ENCODE assay signal across 22 mouse cellular contexts in genomic region chr17:70797773-70798045, GRCm38 (mm10).
"Had no signal": no experiment of that assay in that cellular context is flagged by ENCODE, and none has a peak within 500 bp of the region (broad histone marks: within the 10 kb centered on the region; RNA-seq: fewer than 3 reads in every experiment).

No protein-coding gene starts in this region.

- H3K36me3 ChIP-seq: heart, embryonic 10.5 days; heart, embryonic 12.5 days; hindbrain, embryonic 13.5 days; hindbrain, embryonic 15.5 days; kidney, embryonic 15.5 days; limb, embryonic 13.5 days; limb, embryonic 15.5 days had no signal

- H3K9ac ChIP-seq: forebrain, postnatal 0 days; heart, embryonic 12.5 days; hindbrain, embryonic 13.5 days; hindbrain, embryonic 15.5 days; kidney, embryonic 15.5 days; limb, embryonic 13.5 days; limb, embryonic 15.5 days had no signal

- H3K4me3 ChIP-seq: heart, embryonic 10.5 days; heart, embryonic 12.5 days; hindbrain, embryonic 13.5 days; hindbrain, embryonic 15.5 days; kidney, embryonic 15.5 days; limb, embryonic 13.5 days; limb, embryonic 15.5 days had no signal

- ATAC-seq: forebrain, postnatal 0 days; hindbrain, postnatal 0 days; intestine, embryonic 16.5 days had no signal

- H3K4me1 ChIP-seq: limb, embryonic 15.5 days had no signal

- H3K4me2 ChIP-seq: heart, embryonic 12.5 days; hindbrain, embryonic 13.5 days; hindbrain, embryonic 15.5 days; kidney, embryonic 15.5 days; limb, embryonic 13.5 days; limb, embryonic 15.5 days had no signal

- H3K27ac ChIP-seq: heart, embryonic 10.5 days; hindbrain, embryonic 13.5 days; hindbrain, embryonic 15.5 days; hindbrain, postnatal 0 days; limb, embryonic 13.5 days; limb, embryonic 15.5 days had no signal

- DNase-seq: forebrain, postnatal 0 days; gastrocnemius, postnatal 14 days; gastrocnemius, postnatal 36 days; heart, adult 18-20 months; heart, postnatal 10 days; heart, postnatal 36 days; kidney, adult 11 months; kidney, adult 2 months; kidney, adult 9 months; kidney, postnatal 14 days; kidney, postnatal 36 days; layer of hippocampus, postnatal 36 days; left cerebral cortex, postnatal 4 days had no signal

- H3K9me3 ChIP-seq: heart, embryonic 10.5 days; heart, embryonic 12.5 days; hindbrain, embryonic 13.5 days; hindbrain, embryonic 15.5 days; kidney, embryonic 15.5 days; limb, embryonic 13.5 days; limb, embryonic 15.5 days had no signal

- H3K27me3 ChIP-seq: heart, embryonic 12.5 days; hindbrain, embryonic 13.5 days; hindbrain, embryonic 15.5 days; kidney, embryonic 15.5 days; limb, embryonic 13.5 days; limb, embryonic 15.5 days had no signal
